Mouse (Mus musculus): Measurements from ENCODE around the gene Dolpp1. TPM values are rescaled to one million over a fixed set of nuclear protein-coding genes. Genes with fewer than 3 reads are reported as not detected.

Dolpp1 gene
- not detected in 2 replicates for polyA plus RNA-seq (2012; ENCODE audit: insufficient read depth, insufficient read length, low replicate concordance, missing spikeins)

GRCm38 (mm10) chr2:30392114-30392576 lies at the start of gene Dolpp1:
Gene Dolpp1, plus strand, starts transcription at chr2:30392254.
- peak within 1 kb of the TSS; percentile 81 for H3K27ac ChIP-seq (ENCODE audit: insufficient read depth, low read depth, low read length)
- peak within 1 kb of the TSS; percentile 61 for H3K4me3 ChIP-seq (ENCODE audit: insufficient read depth, low read depth, low read length)
- H3K4me1 ChIP-seq (ENCODE audit: control insufficient read depth, insufficient read depth, low read length), result peaks cover 19% of the 10 kb centered on the region
- TF ChIP-seq CTCF (IDR thresholded peaks at IDR 0.05; ENCODE audit: insufficient read depth, low read depth, low read length), result no peak
- peak; percentile 94 for TF ChIP-seq POLR2A (IDR thresholded peaks at IDR 0.05; ENCODE audit: insufficient read depth, low read depth, low read length)
- WGBS, result 1% methylated on average over 40 of the region's 40 CpGs

GRCm38 (mm10) chr2:30342544-30342943 lies 49.5 kb upstream of the Dolpp1 start:
- Histone ChIP-seq H3K27ac (ENCODE audit: insufficient read depth, low read depth, low read length) (no peak overlapping the region), H3K4me3 (ENCODE audit: insufficient read depth, low read depth, low read length) (no peak overlapping the region), H3K4me1 (ENCODE audit: control insufficient read depth, insufficient read depth, low read length) (peaks cover 14% of the 10 kb centered on the region)
- TF ChIP-seq CTCF (IDR thresholded peaks at IDR 0.05; ENCODE audit: insufficient read depth, low read depth, low read length) (no peak), POLR2A (IDR thresholded peaks at IDR 0.05; ENCODE audit: insufficient read depth, low read depth, low read length) (no peak)
- WGBS, result 84% methylated on average over 7 of the region's 7 CpGs

- Histone ChIP-seq H3K27ac (ENCODE audit: insufficient read depth, low read depth, low read length) (peak overlapping the region; percentile 23), H3K4me1 (ENCODE audit: control insufficient read depth, insufficient read depth, low read length) (peaks cover 14% of the 10 kb centered on the region), H3K4me3 (ENCODE audit: insufficient read depth, low read depth, low read length) (no peak overlapping the region)
- TF ChIP-seq CTCF (IDR thresholded peaks at IDR 0.05; ENCODE audit: insufficient read depth, low read depth, low read length) (no peak), POLR2A (IDR thresholded peaks at IDR 0.05; ENCODE audit: insufficient read depth, low read depth, low read length) (no peak)
- WGBS, result 25% methylated on average over 14 of the region's 14 CpGs
Measured at GRCm38 (mm10) chr2:30343601-30344137, 48.4 kb upstream of the Dolpp1 start.

- 85% methylated on average over 7 of the region's 7 CpGs for WGBS
- Histone ChIP-seq H3K4me1 (ENCODE audit: control insufficient read depth, insufficient read depth, low read length) (peaks cover 14% of the 10 kb centered on the region), H3K27ac (ENCODE audit: insufficient read depth, low read depth, low read length) (no peak overlapping the region), H3K4me3 (ENCODE audit: insufficient read depth, low read depth, low read length) (no peak overlapping the region)
- no peak for TF ChIP-seq CTCF (IDR thresholded peaks at IDR 0.05; ENCODE audit: insufficient read depth, low read depth, low read length)
- no peak for TF ChIP-seq POLR2A (IDR thresholded peaks at IDR 0.05; ENCODE audit: insufficient read depth, low read depth, low read length)
Measured at GRCm38 (mm10) chr2:30345971-30346676, 45.9 kb upstream of the Dolpp1 start.

- WGBS, result 84% methylated on average over 6 of the region's 6 CpGs
- Histone ChIP-seq H3K4me1 (ENCODE audit: control insufficient read depth, insufficient read depth, low read length) (peaks cover 4% of the 10 kb centered on the region; the same call in 1 of the 2 replicates), H3K27ac (ENCODE audit: insufficient read depth, low read depth, low read length) (no peak overlapping the region), H3K4me3 (ENCODE audit: insufficient read depth, low read depth, low read length) (no peak overlapping the region)
- TF ChIP-seq POLR2A (IDR thresholded peaks at IDR 0.05; ENCODE audit: insufficient read depth, low read depth, low read length) (no peak), CTCF (IDR thresholded peaks at IDR 0.05; ENCODE audit: insufficient read depth, low read depth, low read length) (no peak)
Measured at GRCm38 (mm10) chr2:30349196-30349595, 42.9 kb upstream of the Dolpp1 start.

GRCm38 (mm10) chr2:30351149-30351548 lies 40.9 kb upstream of the Dolpp1 start:
- Histone ChIP-seq H3K4me1 (ENCODE audit: control insufficient read depth, insufficient read depth, low read length) (peaks cover 16% of the 10 kb centered on the region), H3K27ac (ENCODE audit: insufficient read depth, low read depth, low read length) (no peak overlapping the region), H3K4me3 (ENCODE audit: insufficient read depth, low read depth, low read length) (no peak overlapping the region)
- TF ChIP-seq CTCF (IDR thresholded peaks at IDR 0.05; ENCODE audit: insufficient read depth, low read depth, low read length) (no peak), POLR2A (IDR thresholded peaks at IDR 0.05; ENCODE audit: insufficient read depth, low read depth, low read length) (no peak)
- 71% methylated on average over 2 of the region's 2 CpGs for WGBS

- 19% methylated on average over 4 of the region's 4 CpGs for WGBS
- Histone ChIP-seq H3K4me3 (ENCODE audit: insufficient read depth, low read depth, low read length) (no peak overlapping the region), H3K27ac (ENCODE audit: insufficient read depth, low read depth, low read length) (no peak overlapping the region)
Measured at GRCm38 (mm10) chr2:30355861-30356260, 36.2 kb upstream of the Dolpp1 start.

GRCm38 (mm10) chr2:30356266-30356665 lies 35.8 kb upstream of the Dolpp1 start:
- Histone ChIP-seq H3K4me1 (ENCODE audit: control insufficient read depth, insufficient read depth, low read length) (peaks cover 42% of the 10 kb centered on the region), H3K27ac (ENCODE audit: insufficient read depth, low read depth, low read length) (no peak overlapping the region), H3K4me3 (ENCODE audit: insufficient read depth, low read depth, low read length) (peak overlapping the region; percentile 15; the same call in 1 of the 2 replicates)
- WGBS, result 22% methylated on average over 4 of the region's 4 CpGs
- TF ChIP-seq CTCF (IDR thresholded peaks at IDR 0.05; ENCODE audit: insufficient read depth, low read depth, low read length), result no peak

More at GRCm38 (mm10) chr2:30355861-30356260, 36.2 kb upstream of the Dolpp1 start:
- TF ChIP-seq CTCF (IDR thresholded peaks at IDR 0.05; ENCODE audit: insufficient read depth, low read depth, low read length) (no peak), POLR2A (IDR thresholded peaks at IDR 0.05; ENCODE audit: insufficient read depth, low read depth, low read length) (no peak)
- H3K4me1 ChIP-seq (ENCODE audit: control insufficient read depth, insufficient read depth, low read length), result peaks cover 42% of the 10 kb centered on the region

GRCm38 (mm10) chr2:30356906-30357305 lies 35.1 kb upstream of the Dolpp1 start:
- Histone ChIP-seq H3K4me1 (ENCODE audit: control insufficient read depth, insufficient read depth, low read length) (peaks cover 42% of the 10 kb centered on the region), H3K27ac (ENCODE audit: insufficient read depth, low read depth, low read length) (peak overlapping the region; percentile 90), H3K4me3 (ENCODE audit: insufficient read depth, low read depth, low read length) (peak overlapping the region; percentile 65)
- WGBS, result 57% methylated on average over 9 of the region's 9 CpGs
- TF ChIP-seq CTCF (IDR thresholded peaks at IDR 0.05; ENCODE audit: insufficient read depth, low read depth, low read length) (no peak), POLR2A (IDR thresholded peaks at IDR 0.05; ENCODE audit: insufficient read depth, low read depth, low read length) (no peak)

All from olfactory bulb, adult 2 months (tissue).